Mouse (Mus musculus): Measurements from ENCODE around the gene Syne4. TPM values are rescaled to one million over a fixed set of nuclear protein-coding genes. Genes with fewer than 3 reads are reported as not detected.

The Syne4 gene
- polyA plus RNA-seq (2012): 0.04 and 0.13 TPM in 2 replicates

GRCm38 (mm10) chr7:30314721-30315155 lies at the start of gene Syne4:
Syne4 (plus strand) TSS chr7:30314807.
- no peaks in the 10 kb centered on the region for H3K27me3 ChIP-seq (ENCODE audit: control insufficient read depth)
- TF ChIP-seq TAL1 (IDR thresholded peaks at IDR 0.05; ENCODE audit: low read length) (no peak), GATA1 (IDR thresholded peaks at IDR 0.05; ENCODE audit: low read length) (no peak)

GRCm38 (mm10) chr7:30265041-30265440 lies 49.6 kb upstream of the Syne4 start:
- TF ChIP-seq TAL1 (IDR thresholded peaks at IDR 0.05; ENCODE audit: low read length): no peak
- no peak for TF ChIP-seq GATA1 (IDR thresholded peaks at IDR 0.05; ENCODE audit: low read length)
- no peaks in the 10 kb centered on the region for H3K4me1 ChIP-seq (ENCODE audit: control insufficient read depth)
- no peak overlapping the region for H3K4me3 ChIP-seq (replicated peaks)
- H3K36me3 ChIP-seq (ENCODE audit: control insufficient read depth): peaks cover 93% of the 10 kb centered on the region
- H3K9me3 ChIP-seq (ENCODE audit: control insufficient read depth, low read length): no peaks in the 10 kb centered on the region
- H3K27me3 ChIP-seq (ENCODE audit: control insufficient read depth): no peaks in the 10 kb centered on the region

More at GRCm38 (mm10) chr7:30314721-30315155, at the start of gene Syne4:
- Histone ChIP-seq H3K4me3 (replicated peaks) (peak within 1 kb of the TSS; percentile 47), H3K9me3 (ENCODE audit: control insufficient read depth, low read length) (no peaks in the 10 kb centered on the region), H3K36me3 (ENCODE audit: control insufficient read depth) (peaks cover 9% of the 10 kb centered on the region; the same call in 1 of the 2 replicates), H3K4me1 (ENCODE audit: control insufficient read depth) (peaks cover 11% of the 10 kb centered on the region)

GRCm38 (mm10) chr7:30265531-30265930 lies 49.1 kb upstream of the Syne4 start:
- TF ChIP-seq GATA1 (IDR thresholded peaks at IDR 0.05; ENCODE audit: low read length) (no peak), TAL1 (IDR thresholded peaks at IDR 0.05; ENCODE audit: low read length) (no peak)
- Histone ChIP-seq H3K9me3 (ENCODE audit: control insufficient read depth, low read length) (no peaks in the 10 kb centered on the region), H3K36me3 (ENCODE audit: control insufficient read depth) (peaks cover 93% of the 10 kb centered on the region), H3K27me3 (ENCODE audit: control insufficient read depth) (no peaks in the 10 kb centered on the region), H3K4me3 (replicated peaks) (no peak overlapping the region), H3K4me1 (ENCODE audit: control insufficient read depth) (no peaks in the 10 kb centered on the region)

- peaks cover 94% of the 10 kb centered on the region for H3K36me3 ChIP-seq (ENCODE audit: control insufficient read depth)
- H3K9me3 ChIP-seq (ENCODE audit: control insufficient read depth, low read length): no peaks in the 10 kb centered on the region
- H3K4me1 ChIP-seq (ENCODE audit: control insufficient read depth): no peaks in the 10 kb centered on the region
- no peaks in the 10 kb centered on the region for H3K27me3 ChIP-seq (ENCODE audit: control insufficient read depth)
- H3K4me3 ChIP-seq (replicated peaks): no peak overlapping the region
- TF ChIP-seq GATA1 (IDR thresholded peaks at IDR 0.05; ENCODE audit: low read length): no peak
- no peak for TF ChIP-seq TAL1 (IDR thresholded peaks at IDR 0.05; ENCODE audit: low read length)
Observed at GRCm38 (mm10) chr7:30265935-30266334, 48.7 kb upstream of the Syne4 start.

- Histone ChIP-seq H3K27me3 (ENCODE audit: control insufficient read depth) (no peaks in the 10 kb centered on the region), H3K36me3 (ENCODE audit: control insufficient read depth) (peaks cover 94% of the 10 kb centered on the region)
Observed at GRCm38 (mm10) chr7:30266780-30267179, 47.8 kb upstream of the Syne4 start.

GRCm38 (mm10) chr7:30269641-30270040 lies 45.0 kb upstream of the Syne4 start:
- H3K4me1 ChIP-seq (ENCODE audit: control insufficient read depth): no peaks in the 10 kb centered on the region
- H3K9me3 ChIP-seq (ENCODE audit: control insufficient read depth, low read length): no peaks in the 10 kb centered on the region
- no peak overlapping the region for H3K4me3 ChIP-seq (replicated peaks)
- peaks cover 97% of the 10 kb centered on the region for H3K36me3 ChIP-seq (ENCODE audit: control insufficient read depth)
- TF ChIP-seq GATA1 (IDR thresholded peaks at IDR 0.05; ENCODE audit: low read length): no peak
- no peak for TF ChIP-seq TAL1 (IDR thresholded peaks at IDR 0.05; ENCODE audit: low read length)
- H3K27me3 ChIP-seq (ENCODE audit: control insufficient read depth): no peaks in the 10 kb centered on the region

More at GRCm38 (mm10) chr7:30266780-30267179, 47.8 kb upstream of the Syne4 start:
- Histone ChIP-seq H3K9me3 (ENCODE audit: control insufficient read depth, low read length) (no peaks in the 10 kb centered on the region), H3K4me3 (replicated peaks) (no peak overlapping the region), H3K4me1 (ENCODE audit: control insufficient read depth) (no peaks in the 10 kb centered on the region)
- TF ChIP-seq GATA1 (IDR thresholded peaks at IDR 0.05; ENCODE audit: low read length) (no peak), TAL1 (IDR thresholded peaks at IDR 0.05; ENCODE audit: low read length) (no peak)

GRCm38 (mm10) chr7:30274383-30274782 lies 40.2 kb upstream of the Syne4 start:
- no peaks in the 10 kb centered on the region for H3K27me3 ChIP-seq (ENCODE audit: control insufficient read depth)
- H3K9me3 ChIP-seq (ENCODE audit: control insufficient read depth, low read length): no peaks in the 10 kb centered on the region
- H3K36me3 ChIP-seq (ENCODE audit: control insufficient read depth): peaks cover 76% of the 10 kb centered on the region
- peaks cover 24% of the 10 kb centered on the region for H3K4me1 ChIP-seq (ENCODE audit: control insufficient read depth)
- no peak overlapping the region for H3K4me3 ChIP-seq (replicated peaks)
- TF ChIP-seq TAL1 (IDR thresholded peaks at IDR 0.05; ENCODE audit: low read length): no peak
- TF ChIP-seq GATA1 (IDR thresholded peaks at IDR 0.05; ENCODE audit: low read length): no peak

GRCm38 (mm10) chr7:30278911-30279310 lies 35.7 kb upstream of the Syne4 start:
- Histone ChIP-seq H3K4me1 (ENCODE audit: control insufficient read depth) (peaks cover 45% of the 10 kb centered on the region), H3K27me3 (ENCODE audit: control insufficient read depth) (no peaks in the 10 kb centered on the region), H3K4me3 (replicated peaks) (peak overlapping the region; percentile 83), H3K9me3 (ENCODE audit: control insufficient read depth, low read length) (no peaks in the 10 kb centered on the region), H3K36me3 (ENCODE audit: control insufficient read depth) (peaks cover 32% of the 10 kb centered on the region)
- TF ChIP-seq GATA1 (IDR thresholded peaks at IDR 0.05; ENCODE audit: low read length) (no peak), TAL1 (IDR thresholded peaks at IDR 0.05; ENCODE audit: low read length) (no peak)

GRCm38 (mm10) chr7:30279536-30279935 lies 35.1 kb upstream of the Syne4 start:
- Histone ChIP-seq H3K27me3 (ENCODE audit: control insufficient read depth) (no peaks in the 10 kb centered on the region), H3K9me3 (ENCODE audit: control insufficient read depth, low read length) (no peaks in the 10 kb centered on the region), H3K4me3 (replicated peaks) (peak overlapping the region; percentile 83), H3K36me3 (ENCODE audit: control insufficient read depth) (peaks cover 25% of the 10 kb centered on the region), H3K4me1 (ENCODE audit: control insufficient read depth) (peaks cover 45% of the 10 kb centered on the region)
- TF ChIP-seq TAL1 (IDR thresholded peaks at IDR 0.05; ENCODE audit: low read length) (no peak), GATA1 (IDR thresholded peaks at IDR 0.05; ENCODE audit: low read length) (no peak)
